Mouse (Mus musculus) neural tube, embryonic 12.5 days (tissue): Measurements from ENCODE around the gene Batf2. TPM values are rescaled to one million over a fixed set of nuclear protein-coding genes. Genes with fewer than 3 reads are reported as not detected.
"Not testable (repeated sequence)": the region's sequence is repeated elsewhere in the genome, so short reads cannot be mapped to it uniquely, and the experiment has no call there.

Experiments
- ATAC-seq: fragments of 200-750 bp; cut with Nextera tagmentation; 2 replicates; pipeline ENCODE4 v1.8.0; 2017; ENCODE audit warnings: low read depth, mild to moderate bottlenecking, moderate TSS enrichment, moderate library complexity; ENCODE audit not compliant: low FRiP score
- H3K27ac ChIP-seq: fragments of 300-500 bp; sonication (generic); 2 replicates; pipeline ENCODE4 v1.5.1; 2016
- H3K27me3 ChIP-seq: fragments of 300-500 bp; sonication (generic); replicated peaks from 2 replicates; pipeline ENCODE4 v1.6.1; 2016; ENCODE audit warnings: mild to moderate bottlenecking
- H3K36me3 ChIP-seq: fragments of 300-500 bp; sonication (generic); 2 replicates; pipeline ENCODE4 v1.6.1; 2016; ENCODE audit warnings: mild to moderate bottlenecking
- H3K4me1 ChIP-seq: fragments of 300-500 bp; sonication (generic); 2 replicates; pipeline ENCODE4 v1.6.1; 2016
- H3K4me2 ChIP-seq: fragments of 300-500 bp; sonication (generic); replicated peaks from 2 replicates; pipeline ENCODE4 v1.6.1; 2016; ENCODE audit warnings: mild to moderate bottlenecking
- H3K4me3 ChIP-seq: fragments of 300-500 bp; sonication (generic); 2 replicates; pipeline ENCODE4 v1.5.1; 2016
- H3K9ac ChIP-seq: fragments of 300-500 bp; sonication (generic); 2 replicates; pipeline ENCODE4 v1.6.1; 2016; ENCODE audit warnings: mild to moderate bottlenecking
- H3K9me3 ChIP-seq: fragments of 300-500 bp; sonication (generic); 2 replicates; pipeline ENCODE4 v1.6.1; 2016; ENCODE audit warnings: mild to moderate bottlenecking
- WGBS: fragments of 180-500 bp; shearing (Covaris S2); methylation state at CpG from one replicate; pipeline ENCODE4 v1.1.7; 2016; 5-methylcytosine and 5-hydroxymethylcytosine counted together
- polyA plus RNA-seq: library from polyadenylated mRNA; unstranded; fragments of >200 nt; fragmentation: Nextera tagmentation; extraction: Ambion mirVana; gene quantifications from 2 replicates; pipeline ENCODE4 v1.2.1, GENCODE M21; 2016

Batf2 gene
- polyA plus RNA-seq, 1 experiment from 2014 or later, result not detected

- H3K36me3 ChIP-seq, result peaks cover 32% of the 10 kb centered on the region
- WGBS, result 2% methylated on average over 8 of the region's 8 CpGs
- H3K9me3 ChIP-seq, result no peaks in the 10 kb centered on the region
- H3K4me2 ChIP-seq, result peak overlapping the region; percentile 95
- H3K27ac ChIP-seq, result 0 out of 2 replicates have a peak overlapping the region, but pooled peaks have one; percentile 20
- H3K27me3 ChIP-seq, result no peaks in the 10 kb centered on the region
- peak overlapping the region; percentile 86 for H3K4me3 ChIP-seq
- ATAC-seq, result peak; percentile 35
- H3K4me1 ChIP-seq, result peaks cover 25% of the 10 kb centered on the region
- H3K9ac ChIP-seq, result peak overlapping the region; percentile 92; the same call in 1 of the 2 replicates
Observed at GRCm38 (mm10) chr19:6118677-6119185, 22.1 kb upstream of the Batf2 start.

- 35% methylated on average over 19 of the region's 19 CpGs for WGBS
- Histone ChIP-seq H3K36me3 (peaks cover 8% of the 10 kb centered on the region; the same call in 1 of the 2 replicates), H3K27me3 (no peaks in the 10 kb centered on the region), H3K27ac (no peak overlapping the region), H3K4me2 (no peak overlapping the region; the same call in 1 of the 2 replicates), H3K4me3 (no peak overlapping the region), H3K4me1 (peaks cover 20% of the 10 kb centered on the region), H3K9ac (no peak overlapping the region), H3K9me3 (no peaks in the 10 kb centered on the region)
- no peak for ATAC-seq
Observed at GRCm38 (mm10) chr19:6121761-6122160, 19.0 kb upstream of the Batf2 start.

GRCm38 (mm10) chr19:6123330-6123729 is 17.5 kb upstream of the Batf2 start:
- Histone ChIP-seq H3K27me3 (no peaks in the 10 kb centered on the region), H3K4me2 (no peak overlapping the region), H3K4me3 (no peak overlapping the region), H3K9ac (no peak overlapping the region), H3K36me3 (peaks cover 8% of the 10 kb centered on the region; the same call in 1 of the 2 replicates), H3K9me3 (no peaks in the 10 kb centered on the region), H3K4me1 (peaks cover 11% of the 10 kb centered on the region), H3K27ac (no peak overlapping the region)
- no peak for ATAC-seq
- 69% methylated on average over 8 of the region's 8 CpGs for WGBS

- no peaks in the 10 kb centered on the region for H3K27me3 ChIP-seq
Observed at GRCm38 (mm10) chr19:6124898-6125297, 15.9 kb upstream of the Batf2 start.

GRCm38 (mm10) chr19:6126289-6126688 is 14.5 kb upstream of the Batf2 start:
- WGBS, result 29% methylated on average over 4 of the region's 4 CpGs

More at GRCm38 (mm10) chr19:6124898-6125297, 15.9 kb upstream of the Batf2 start:
- no peak overlapping the region for H3K9ac ChIP-seq
- ATAC-seq, result no peak
- H3K4me1 ChIP-seq, result peaks cover 5% of the 10 kb centered on the region; the same call in 1 of the 2 replicates
- H3K27ac ChIP-seq, result no peak overlapping the region
- no peak overlapping the region for H3K4me2 ChIP-seq
- H3K9me3 ChIP-seq, result no peaks in the 10 kb centered on the region
- H3K36me3 ChIP-seq, result peaks cover 8% of the 10 kb centered on the region; the same call in 1 of the 2 replicates
- no peak overlapping the region for H3K4me3 ChIP-seq
- WGBS, result 85% methylated on average over 2 of the region's 2 CpGs

GRCm38 (mm10) chr19:6126789-6127580 is 13.8 kb upstream of the Batf2 start:
- no peak overlapping the region for H3K27ac ChIP-seq
- H3K4me1 ChIP-seq, result peaks cover 5% of the 10 kb centered on the region; the same call in 1 of the 2 replicates
- no peaks in the 10 kb centered on the region for H3K27me3 ChIP-seq
- H3K9ac ChIP-seq, result peak overlapping the region; percentile 66; the same call in 1 of the 2 replicates
- 74% methylated on average over 10 of the region's 10 CpGs for WGBS
- no peaks in the 10 kb centered on the region; the same call in 1 of the 2 replicates for H3K36me3 ChIP-seq
- peak overlapping the region; percentile 52 for H3K4me3 ChIP-seq
- ATAC-seq, result no peak
- H3K4me2 ChIP-seq, result peak overlapping the region; percentile 70
- no peaks in the 10 kb centered on the region for H3K9me3 ChIP-seq

More at GRCm38 (mm10) chr19:6126289-6126688, 14.5 kb upstream of the Batf2 start:
- no peaks in the 10 kb centered on the region for H3K27me3 ChIP-seq
- H3K9me3 ChIP-seq, result no peaks in the 10 kb centered on the region
- no peak overlapping the region for H3K4me3 ChIP-seq
- no peak overlapping the region for H3K4me2 ChIP-seq
- no peak overlapping the region for H3K9ac ChIP-seq
- peaks cover 7% of the 10 kb centered on the region; the same call in 1 of the 2 replicates for H3K36me3 ChIP-seq
- peaks cover 5% of the 10 kb centered on the region; the same call in 1 of the 2 replicates for H3K4me1 ChIP-seq
- H3K27ac ChIP-seq, result no peak overlapping the region
- ATAC-seq, result no peak

- H3K36me3 ChIP-seq, result no peaks in the 10 kb centered on the region
- peak within 1 kb of the TSS; percentile 66 for H3K9ac ChIP-seq
- H3K9me3 ChIP-seq, result no peaks in the 10 kb centered on the region
- peak; percentile 93 for ATAC-seq
- H3K4me2 ChIP-seq, result peak within 1 kb of the TSS; percentile 70
- H3K27me3 ChIP-seq, result no peaks in the 10 kb centered on the region
- H3K27ac ChIP-seq, result peak within 1 kb of the TSS; percentile 81
- H3K4me1 ChIP-seq, result peaks cover 5% of the 10 kb centered on the region; the same call in 1 of the 2 replicates
- H3K4me3 ChIP-seq, result peak within 1 kb of the TSS; percentile 52
- WGBS, result under 1% methylated on average over 32 of the region's 32 CpGs
Observed at GRCm38 (mm10) chr19:6127760-6128341, 12.9 kb upstream of the Batf2 start, which contains the start of gene Snx15. Snx15 (minus strand) TSS chr19:6128304.

GRCm38 (mm10) chr19:6130414-6131128 is 10.2 kb upstream of the Batf2 start:
- 82% methylated on average over 7 of the region's 7 CpGs for WGBS
- H3K4me3 ChIP-seq, result not testable (repeated sequence)

GRCm38 (mm10) chr19:6132171-6132827 is 8.5 kb upstream of the Batf2 start:
- H3K4me1 ChIP-seq, result peaks cover 5% of the 10 kb centered on the region; the same call in 1 of the 2 replicates
- 87% methylated on average over 7 of the region's 7 CpGs for WGBS
- no peak overlapping the region for H3K27ac ChIP-seq
- H3K4me3 ChIP-seq, result no peak overlapping the region
- H3K9me3 ChIP-seq, result no peaks in the 10 kb centered on the region
- no peak overlapping the region for H3K9ac ChIP-seq
- ATAC-seq, result no peak
- no peak overlapping the region for H3K4me2 ChIP-seq
- H3K36me3 ChIP-seq, result peaks cover 31% of the 10 kb centered on the region
- H3K27me3 ChIP-seq, result no peaks in the 10 kb centered on the region

More at GRCm38 (mm10) chr19:6130414-6131128, 10.2 kb upstream of the Batf2 start:
- not testable (repeated sequence) for H3K9ac ChIP-seq, ATAC-seq, H3K4me2 ChIP-seq, H3K27ac ChIP-seq, H3K27me3 ChIP-seq, H3K9me3 ChIP-seq, H3K4me1 ChIP-seq
- peaks cover 15% of the 10 kb centered on the region for H3K36me3 ChIP-seq

- not testable (repeated sequence) for H3K27ac ChIP-seq, H3K4me2 ChIP-seq, H3K9ac ChIP-seq, H3K4me1 ChIP-seq, H3K9me3 ChIP-seq, H3K27me3 ChIP-seq, ATAC-seq, H3K4me3 ChIP-seq
- peaks cover 38% of the 10 kb centered on the region for H3K36me3 ChIP-seq
- WGBS, result 50% methylated on average over 1 of the region's 1 CpGs
Observed at GRCm38 (mm10) chr19:6133197-6133596, 7.6 kb upstream of the Batf2 start.

- Histone ChIP-seq H3K4me2 (no peak overlapping the region), H3K36me3 (peaks cover 41% of the 10 kb centered on the region), H3K27ac (no peak overlapping the region), H3K4me1 (peaks cover 11% of the 10 kb centered on the region; the same call in 1 of the 2 replicates), H3K27me3 (no peaks in the 10 kb centered on the region), H3K9ac (0 out of 2 replicates have a peak overlapping the region, but pooled peaks have one; percentile 13), H3K4me3 (no peak overlapping the region), H3K9me3 (no peaks in the 10 kb centered on the region)
- WGBS, result 92% methylated on average over 3 of the region's 3 CpGs
- ATAC-seq, result no peak
Observed at GRCm38 (mm10) chr19:6136397-6136796, 4.4 kb upstream of the Batf2 start.
